Mouse (Mus musculus) T-helper 17 cell (primary cell): ENCODE measurements around the gene Tigd2.

Experiments
- in situ Hi-C, 2 experiments: fragments of 300-600 bp; cut with MboI, MseI; formaldehyde crosslinking; loops; 1 replicate in 1 of 2; 2 replicates in 1 of 2; pipeline ENCODE4 v1.15.1; 2025; ENCODE audit warnings: high pct_unique_total_duplicates in 2 of 2

Gene Tigd2

DNA sequence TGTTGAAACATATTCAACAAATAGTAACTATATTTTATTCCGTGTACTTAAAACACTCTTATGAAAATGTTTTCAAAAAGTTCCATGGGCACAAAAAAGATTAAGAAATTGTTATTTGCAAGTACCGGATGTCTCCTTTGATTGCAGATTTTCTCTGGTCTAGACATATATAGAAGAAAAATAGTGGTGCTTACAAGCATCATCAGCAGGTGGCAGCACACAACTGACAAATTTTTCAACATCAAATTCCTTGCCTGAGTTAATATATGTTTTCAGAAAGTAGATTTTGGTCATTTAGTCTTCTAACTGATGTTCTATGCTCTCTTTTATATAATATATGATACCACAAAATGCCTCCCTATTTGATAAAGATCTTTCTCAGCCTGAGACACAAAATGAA, 41.0 kb downstream of the Tigd2 start:
- in situ Hi-C loops: loop anchor here (5.0 to 25.0 kb wide), 5 partner anchors 98 to 963 kb away; partner anchors contain the start of gene Gprin3 (in 1 of the 2)

DNA sequence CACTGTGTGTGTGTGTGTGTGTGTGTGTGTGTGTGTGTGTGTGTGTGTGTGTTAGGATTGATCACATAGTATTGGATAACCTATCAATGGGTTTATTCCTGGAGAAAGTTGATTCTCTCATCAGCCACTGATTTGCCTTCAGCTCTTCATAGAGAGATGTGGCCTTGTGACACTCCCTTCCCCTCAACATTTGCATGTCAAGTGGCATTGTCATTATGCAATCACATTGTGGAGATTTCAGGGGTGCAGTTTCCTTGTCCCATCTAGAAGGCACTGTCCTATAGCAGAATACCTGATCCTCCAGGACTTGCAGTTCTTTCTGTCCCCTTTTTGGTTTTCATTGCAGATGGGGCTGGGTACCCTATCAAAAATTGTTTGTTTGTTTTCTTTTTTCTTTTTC, 41.9 kb downstream of the Tigd2 start:
- in situ Hi-C loops: loop anchor here in 1 of 2 experiments (5.0 to 25.0 kb wide), 3 partner anchors 97 to 232 kb away; partner anchors contain the start of gene Gprin3

DNA sequence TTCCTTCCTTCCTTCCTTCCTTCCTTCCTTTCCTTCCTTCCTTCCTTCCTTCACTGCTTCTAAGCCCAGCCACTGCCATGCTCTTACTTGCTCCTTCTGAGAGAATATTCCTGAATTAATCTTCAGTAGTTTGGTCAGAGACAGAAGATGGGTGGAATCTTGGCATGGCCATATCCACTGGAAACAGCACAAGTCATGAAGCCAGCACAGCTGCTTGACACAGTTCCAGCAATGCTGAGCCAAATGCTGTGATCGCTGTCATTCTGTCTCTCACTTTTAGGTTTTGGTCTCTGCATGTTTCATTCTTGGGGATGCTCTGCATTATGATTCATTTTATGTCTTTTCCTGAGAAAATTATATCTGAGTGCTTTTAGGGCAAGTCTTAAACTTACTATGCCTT, 47.2 kb downstream of the Tigd2 start:
- in situ Hi-C loops: loop anchor here in 1 of 2 experiments (25.0 kb wide), 1 partner anchor 181 kb away; the partner anchor contains the start of gene Gprin3
